Mouse (Mus musculus) hindbrain, embryonic 14.5 days (tissue): ENCODE measurements around the gene Ube3c. TPM values are rescaled to one million over a fixed set of nuclear protein-coding genes. Genes with fewer than 3 reads are reported as not detected.
"Not testable (repeated sequence)": the region's sequence is repeated elsewhere in the genome, so short reads cannot be mapped to it uniquely, and the experiment has no call there.

Experiments
- ATAC-seq: fragments of 200-750 bp; cut with Nextera tagmentation; 2 replicates; pipeline ENCODE4 v1.8.0; 2017; ENCODE audit warnings: moderate number of reproducible peaks, mild to moderate bottlenecking, moderate TSS enrichment, moderate library complexity; ENCODE audit not compliant: low FRiP score
- DNase-seq: peaks from one replicate; pipeline ENCODE4 v3.0.0-alpha.2; 2015; ENCODE audit warnings: low spot score
- H3K27ac ChIP-seq: fragments of 300-500 bp; sonication (generic); 2 replicates; pipeline ENCODE4 v1.5.1; 2014; ENCODE audit warnings: mild to moderate bottlenecking, moderate library complexity
- H3K27me3 ChIP-seq: fragments of 300-500 bp; sonication (generic); 2 replicates; pipeline ENCODE4 v1.6.1; 2014; ENCODE audit warnings: mild to moderate bottlenecking, low read length, mixed read lengths; ENCODE audit not compliant: control insufficient read depth, insufficient read depth
- H3K36me3 ChIP-seq: fragments of 300-500 bp; sonication (generic); replicated peaks from 2 replicates; pipeline ENCODE4 v1.6.1; 2014; ENCODE audit not compliant: control insufficient read depth, insufficient read depth
- H3K4me1 ChIP-seq: fragments of 300-500 bp; sonication (generic); replicated peaks from 2 replicates; pipeline ENCODE4 v1.6.1; 2014; ENCODE audit warnings: antibody characterized with exemption, low read length, mixed read lengths; ENCODE audit not compliant: control insufficient read depth, insufficient read depth
- H3K4me2 ChIP-seq: fragments of 300-500 bp; sonication (generic); replicated peaks from 2 replicates; pipeline ENCODE4 v1.6.1; 2014; ENCODE audit warnings: mild to moderate bottlenecking, moderate library complexity
- H3K4me3 ChIP-seq: fragments of 300-500 bp; sonication (generic); replicated peaks from 2 replicates; pipeline ENCODE4 v1.5.1; 2014; ENCODE audit warnings: mild to moderate bottlenecking, low read length
- H3K9ac ChIP-seq: fragments of 300-500 bp; sonication (generic); 2 replicates; pipeline ENCODE4 v1.6.1; 2014
- H3K9me3 ChIP-seq: fragments of 300-500 bp; sonication (generic); 2 replicates; pipeline ENCODE4 v1.6.1; 2016; ENCODE audit warnings: low read length; ENCODE audit not compliant: control insufficient read depth
- WGBS: fragments of 180-500 bp; shearing (Covaris S2); extraction: QIAGEN DNeasy Blood & Tissue Kit; methylation state at CpG from one replicate; pipeline ENCODE4 v1.1.7; 2014; 5-methylcytosine and 5-hydroxymethylcytosine counted together
- polyA plus RNA-seq: library from polyadenylated mRNA; unstranded; fragments of >200 nt; fragmentation: Nextera tagmentation; extraction: Ambion mirVana; gene quantifications from 2 replicates; pipeline ENCODE4 v1.2.1, GENCODE M21; 2014

Ube3c gene
- polyA plus RNA-seq, 1 experiment from 2014 or later = 51.8 TPM

DNA sequence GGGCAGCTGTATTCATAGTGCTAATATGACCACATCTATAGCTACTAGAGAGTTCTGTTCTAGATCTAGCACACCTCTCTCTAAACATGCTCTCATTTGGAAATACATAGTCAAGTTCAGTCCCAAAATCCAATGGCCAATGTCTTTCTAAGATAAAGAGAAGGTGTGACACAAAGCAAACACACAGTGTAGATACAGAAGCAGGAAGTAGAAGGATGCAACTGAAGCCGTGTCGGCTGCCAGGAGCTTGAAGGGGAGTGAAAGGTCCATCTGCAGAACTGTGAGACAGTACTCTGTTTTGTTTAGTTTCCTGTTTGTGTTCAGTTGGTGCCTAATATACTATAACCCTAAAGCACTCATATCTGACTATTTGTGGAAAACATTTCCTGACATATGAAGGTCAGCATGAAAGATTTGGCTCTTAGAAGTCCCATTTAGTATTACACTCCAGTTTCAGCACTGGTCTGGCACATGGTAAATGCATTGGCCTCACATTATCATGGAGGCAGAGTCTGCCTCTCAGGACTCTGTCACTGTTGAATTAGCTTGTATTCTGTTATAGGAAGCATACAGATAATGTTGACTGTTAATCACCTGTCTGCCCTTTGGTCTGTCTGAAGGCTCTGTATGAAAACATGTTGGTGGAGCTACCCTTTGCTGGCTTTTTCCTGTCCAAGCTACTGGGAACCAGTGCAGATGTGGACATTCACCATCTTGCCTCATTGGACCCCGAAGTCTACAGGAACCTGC, 88.7 kb downstream of the Ube3c start:
- ATAC-seq = no peak
- Histone ChIP-seq H3K9me3 (no peaks in the 10 kb centered on the region), H3K4me1 (no peaks in the 10 kb centered on the region), H3K4me2 (no peak overlapping the region), H3K27me3 (no peaks in the 10 kb centered on the region), H3K4me3 (no peak overlapping the region), H3K27ac (no peak overlapping the region), H3K36me3 (peaks cover 51% of the 10 kb centered on the region), H3K9ac (no peak overlapping the region)
- DNase-seq = no peak
- 93% methylated on average over 3 of the region's 3 CpGs for WGBS

DNA sequence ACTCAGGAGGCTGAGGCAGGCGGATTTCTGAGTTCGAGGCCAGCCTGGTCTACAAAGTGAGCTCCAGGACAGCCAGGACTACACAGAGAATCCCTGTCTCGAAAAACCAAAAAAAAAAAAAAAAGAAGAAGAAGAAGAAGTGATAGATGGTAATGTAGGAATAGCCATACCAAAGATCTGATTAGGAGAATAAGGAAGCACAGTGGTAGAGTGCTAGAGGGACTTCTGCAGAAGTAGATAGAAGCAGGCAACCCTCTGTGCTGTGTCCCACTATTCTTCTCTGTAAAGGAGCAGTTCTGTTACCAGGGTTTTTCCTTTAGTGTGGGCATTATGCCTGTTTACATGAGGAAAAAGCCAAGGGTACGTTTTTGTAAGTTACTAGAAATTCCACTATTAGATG, 92.2 kb downstream of the Ube3c start:
- H3K27ac ChIP-seq, H3K27me3 ChIP-seq, ATAC-seq, H3K9ac ChIP-seq, H3K4me1 ChIP-seq, H3K4me2 ChIP-seq, H3K9me3 ChIP-seq, H3K4me3 ChIP-seq, DNase-seq: not testable (repeated sequence)
- WGBS = 96% methylated on average over 4 of the region's 4 CpGs
- H3K36me3 ChIP-seq = peaks cover 84% of the 10 kb centered on the region

DNA sequence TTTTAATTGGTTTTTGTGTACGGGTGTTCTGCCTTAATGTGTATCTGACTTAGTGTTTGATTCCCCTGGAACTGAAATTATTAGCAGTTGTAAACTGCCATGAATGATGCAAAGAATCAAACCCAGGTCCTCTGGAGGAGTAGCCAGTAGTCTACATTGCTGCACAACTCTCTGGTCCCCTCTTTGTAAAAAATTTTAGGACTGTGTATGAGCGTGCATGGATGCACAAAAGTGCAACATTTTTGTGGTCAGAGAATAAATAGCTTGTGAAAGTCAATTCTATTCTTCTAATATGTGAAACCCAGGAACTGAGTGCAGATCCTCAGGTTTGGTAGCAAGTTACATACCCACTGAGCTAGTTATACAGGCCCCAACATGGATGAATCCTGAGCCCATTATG, 96.3 kb downstream of the Ube3c start:
- DNase-seq = no peak
- H3K27me3 ChIP-seq = no peaks in the 10 kb centered on the region
- no peak for ATAC-seq
- no peak overlapping the region for H3K27ac ChIP-seq
- no peak overlapping the region for H3K4me2 ChIP-seq
- H3K4me3 ChIP-seq = no peak overlapping the region
- WGBS = 96% methylated on average over 2 of the region's 2 CpGs
- no peak overlapping the region for H3K9ac ChIP-seq
- no peaks in the 10 kb centered on the region for H3K9me3 ChIP-seq
- no peaks in the 10 kb centered on the region for H3K4me1 ChIP-seq
- peaks cover 74% of the 10 kb centered on the region for H3K36me3 ChIP-seq

DNA sequence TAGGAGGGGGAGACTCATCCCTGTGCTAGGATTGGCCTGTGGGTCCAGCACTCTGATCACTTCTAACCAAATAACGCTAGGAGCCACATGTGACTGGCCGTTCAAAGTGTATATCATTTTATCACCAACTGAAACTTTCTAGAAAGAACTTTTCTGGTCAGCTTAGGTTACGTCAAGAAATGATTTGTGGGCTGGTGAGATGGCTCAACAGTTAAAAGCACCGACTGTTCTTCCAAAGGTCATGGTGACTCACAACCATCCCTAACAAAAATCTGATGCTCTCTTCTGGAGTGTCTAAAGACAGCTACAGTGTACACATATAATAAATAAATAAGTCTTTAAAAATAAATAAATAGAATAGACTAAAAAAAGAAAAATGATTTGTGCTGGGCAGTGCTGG, 103.5 kb downstream of the Ube3c start:
- DNase-seq (no peak), ATAC-seq (no peak)
- Histone ChIP-seq H3K4me3 (no peak overlapping the region), H3K4me1 (no peaks in the 10 kb centered on the region), H3K27me3 (no peaks in the 10 kb centered on the region), H3K4me2 (no peak overlapping the region), H3K9me3 (no peaks in the 10 kb centered on the region), H3K27ac (no peak overlapping the region), H3K36me3 (peaks cover 79% of the 10 kb centered on the region), H3K9ac (no peak overlapping the region)
- WGBS = 96% methylated on average over 4 of the region's 4 CpGs

DNA sequence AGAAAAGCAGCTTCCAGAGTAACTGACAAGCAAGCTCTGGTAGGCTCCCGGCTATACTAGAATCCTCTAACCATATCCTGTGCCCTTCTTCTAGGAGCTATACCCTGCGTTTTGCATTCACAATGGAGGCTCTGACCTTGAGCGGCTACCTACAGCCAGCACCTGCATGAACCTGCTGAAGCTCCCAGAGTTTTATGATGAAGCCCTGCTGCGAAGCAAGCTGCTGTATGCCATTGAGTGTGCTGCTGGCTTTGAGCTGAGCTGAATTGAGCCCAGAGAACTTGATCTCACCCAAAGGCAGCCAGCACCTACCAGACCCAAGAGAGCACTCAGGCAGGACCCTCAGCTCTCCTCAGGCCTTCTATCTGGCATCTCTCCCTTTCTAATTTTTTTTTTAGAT, 105.3 kb downstream of the Ube3c start:
- H3K36me3 ChIP-seq = peaks cover 64% of the 10 kb centered on the region
- 94% methylated on average over 4 of the region's 4 CpGs for WGBS

DNA sequence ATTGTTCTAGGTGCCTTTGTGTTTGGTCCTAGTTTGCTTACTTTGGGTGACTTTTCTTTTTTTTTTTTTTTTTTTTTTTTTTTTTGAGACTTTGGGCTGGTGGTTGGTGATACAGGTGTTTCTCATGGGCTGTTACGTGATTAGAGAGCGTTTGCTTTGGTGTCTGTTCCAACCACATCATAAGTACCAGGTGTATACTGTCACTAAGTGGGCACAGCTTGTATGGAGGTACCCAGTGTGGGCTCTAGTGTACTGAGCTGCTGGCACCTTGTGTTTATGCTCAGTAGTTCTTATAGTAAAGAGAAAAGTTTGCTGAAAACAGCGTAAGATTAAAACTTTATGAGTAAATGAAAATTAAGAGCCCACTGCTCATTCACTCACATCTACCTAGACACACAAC, 107.4 kb downstream of the Ube3c start:
- no peak for ATAC-seq
- 96% methylated on average over 3 of the region's 3 CpGs for WGBS
- H3K4me2 ChIP-seq = no peak overlapping the region

More for the DNA sequence above, 105.3 kb downstream of the Ube3c start:
- H3K9me3 ChIP-seq = no peaks in the 10 kb centered on the region
- no peak for ATAC-seq
- H3K27me3 ChIP-seq = no peaks in the 10 kb centered on the region
- no peak overlapping the region for H3K4me2 ChIP-seq
- H3K4me1 ChIP-seq = no peaks in the 10 kb centered on the region
- H3K27ac ChIP-seq = no peak overlapping the region
- DNase-seq = no peak
- no peak overlapping the region for H3K9ac ChIP-seq
- no peak overlapping the region for H3K4me3 ChIP-seq

DNA sequence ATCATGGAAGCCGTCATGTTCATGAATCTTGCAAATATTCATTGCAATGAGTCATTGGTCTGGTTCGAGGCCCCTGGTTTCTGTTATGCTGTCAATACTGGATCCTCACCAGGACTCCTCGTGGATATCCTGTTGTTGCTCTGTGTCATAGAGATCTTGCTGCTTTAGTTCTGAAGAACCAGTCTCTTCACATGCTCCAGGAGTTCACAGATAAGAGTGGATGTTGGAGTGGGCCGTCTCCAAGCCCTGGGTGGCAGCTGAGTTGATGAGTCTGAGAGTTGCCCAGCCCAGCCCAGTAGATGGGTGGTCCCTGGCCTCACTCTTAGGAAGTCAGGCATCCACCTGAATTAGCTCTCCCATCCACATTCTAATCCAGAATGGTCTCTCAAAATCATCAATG, 116.0 kb downstream of the Ube3c start:
- Histone ChIP-seq H3K36me3 (no peaks in the 10 kb centered on the region), H3K4me3 (no peak overlapping the region), H3K27me3 (no peaks in the 10 kb centered on the region), H3K4me2 (no peak overlapping the region), H3K27ac (no peak overlapping the region), H3K4me1 (no peaks in the 10 kb centered on the region), H3K9me3 (no peaks in the 10 kb centered on the region), H3K9ac (no peak overlapping the region)
- ATAC-seq (no peak), DNase-seq (no peak)
- 93% methylated on average over 4 of the region's 4 CpGs for WGBS

More for the DNA sequence above, 107.4 kb downstream of the Ube3c start:
- Histone ChIP-seq H3K4me3 (no peak overlapping the region), H3K27me3 (no peaks in the 10 kb centered on the region), H3K36me3 (peaks cover 43% of the 10 kb centered on the region), H3K9ac (no peak overlapping the region), H3K4me1 (no peaks in the 10 kb centered on the region), H3K9me3 (no peaks in the 10 kb centered on the region), H3K27ac (no peak overlapping the region)
- no peak for DNase-seq

DNA sequence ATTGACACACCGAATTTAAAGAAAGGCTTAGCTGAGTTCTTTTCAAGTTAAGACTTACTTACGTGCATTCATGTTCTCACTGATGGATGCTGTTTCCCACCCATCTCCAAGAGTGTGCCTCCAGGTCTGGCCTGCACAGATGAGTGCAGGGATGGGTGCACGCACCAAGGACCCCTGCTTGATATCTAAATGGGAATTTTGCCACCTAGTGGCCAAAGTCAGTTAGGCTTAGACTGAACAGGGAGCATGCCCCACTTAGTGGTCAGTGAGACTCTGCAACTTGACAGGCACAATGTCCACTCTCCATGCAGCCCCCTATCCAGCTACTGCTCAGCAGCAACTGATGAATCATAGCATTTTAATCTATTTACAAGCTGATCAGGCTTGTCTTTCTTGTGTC, 118.6 kb downstream of the Ube3c start:
- DNase-seq = peak; percentile 63
- ATAC-seq = no peak; the same call in 1 of the 2 replicates
- H3K4me3 ChIP-seq = no peak overlapping the region
- H3K27ac ChIP-seq = no peak overlapping the region
- WGBS = 58% methylated on average over 3 of the region's 3 CpGs
- H3K9ac ChIP-seq = no peak overlapping the region
- no peaks in the 10 kb centered on the region for H3K27me3 ChIP-seq
- no peaks in the 10 kb centered on the region for H3K36me3 ChIP-seq
- H3K4me2 ChIP-seq = no peak overlapping the region
- no peaks in the 10 kb centered on the region for H3K9me3 ChIP-seq
- no peaks in the 10 kb centered on the region for H3K4me1 ChIP-seq

DNA sequence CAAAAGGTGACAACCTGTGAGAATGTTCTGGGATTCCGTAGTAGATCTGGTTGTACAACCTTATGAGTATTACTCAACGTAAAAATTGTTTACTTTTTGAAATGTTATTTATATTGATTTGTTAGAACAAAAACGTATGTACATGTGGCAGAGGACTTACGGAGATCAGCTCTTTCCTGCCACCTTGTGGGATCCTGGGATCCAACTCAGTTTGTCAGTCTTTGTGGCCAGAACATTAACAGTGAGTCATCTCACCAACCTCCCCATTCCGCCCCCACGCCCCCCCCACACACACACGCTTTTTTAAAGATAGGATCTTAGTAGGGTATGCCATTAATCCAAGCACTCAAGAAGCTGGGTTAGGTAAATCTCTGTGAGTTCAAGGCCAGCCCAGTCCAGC, 119.3 kb downstream of the Ube3c start:
- Histone ChIP-seq H3K4me1 (no peaks in the 10 kb centered on the region), H3K9me3 (no peaks in the 10 kb centered on the region), H3K4me3 (no peak overlapping the region), H3K27ac (no peak overlapping the region), H3K36me3 (no peaks in the 10 kb centered on the region), H3K4me2 (no peak overlapping the region), H3K27me3 (no peaks in the 10 kb centered on the region), H3K9ac (no peak overlapping the region)
- WGBS = 74% methylated on average over 7 of the region's 7 CpGs
- DNase-seq (no peak), ATAC-seq (no peak)

DNA sequence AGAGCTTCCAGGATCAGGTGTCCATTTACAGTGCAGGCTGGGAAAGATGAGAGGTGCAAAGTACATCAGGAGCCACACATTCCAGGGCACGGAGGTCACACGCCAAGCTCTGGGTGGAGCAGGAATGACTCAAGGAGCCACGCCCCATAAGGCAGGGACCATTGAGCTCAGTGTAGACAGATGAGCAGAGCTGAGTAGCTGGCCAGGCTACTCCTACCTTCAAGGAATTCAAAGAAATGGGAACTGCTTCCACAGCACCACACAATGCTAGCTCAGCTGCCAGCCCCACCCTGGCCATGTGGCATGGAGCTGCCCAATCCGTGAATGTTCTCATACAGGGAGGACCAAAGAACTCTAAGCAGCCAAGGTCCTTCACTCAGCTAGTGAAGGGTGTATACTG, 129.5 kb downstream of the Ube3c start:
- DNase-seq = no peak

More for the DNA sequence above, 129.5 kb downstream of the Ube3c start:
- Histone ChIP-seq H3K9ac (no peak overlapping the region), H3K4me2 (no peak overlapping the region), H3K9me3 (no peaks in the 10 kb centered on the region), H3K36me3 (no peaks in the 10 kb centered on the region), H3K27ac (no peak overlapping the region), H3K27me3 (no peaks in the 10 kb centered on the region), H3K4me1 (no peaks in the 10 kb centered on the region), H3K4me3 (no peak overlapping the region)
- ATAC-seq = no peak
- 88% methylated on average over 4 of the region's 4 CpGs for WGBS
